Mouse (Mus musculus): ENCODE data around the gene Dis3l. TPM values are rescaled to one million over a fixed set of nuclear protein-coding genes. Genes with fewer than 3 reads are reported as not detected.

Dis3l gene
- polyA plus RNA-seq (2015; fragmentation: Nextera tagmentation; extraction: Ambion mirVana): 13.0 and 14.8 TPM in 2 replicates

DNA sequence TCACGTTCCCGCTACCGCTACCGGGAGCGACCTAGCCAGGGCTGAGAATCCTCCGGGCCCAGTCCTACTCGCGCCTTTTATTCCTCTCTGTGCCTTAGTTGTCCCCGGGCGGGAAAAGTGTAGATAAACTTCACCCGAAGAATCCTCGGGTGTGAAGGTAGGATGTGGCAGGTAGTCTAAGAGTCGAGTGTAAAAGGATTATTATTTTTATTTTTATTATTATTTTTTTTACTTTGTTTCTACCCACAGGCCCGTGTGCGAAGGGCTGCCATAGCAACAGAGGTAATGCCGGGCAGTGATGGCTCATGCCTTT lies at the start of gene Dis3l:
Dis3l (minus strand) TSS at position 35 of the 313 bp plus-strand sequence.
- no peak for DNase-seq (ENCODE audit: low spot score)

DNA sequence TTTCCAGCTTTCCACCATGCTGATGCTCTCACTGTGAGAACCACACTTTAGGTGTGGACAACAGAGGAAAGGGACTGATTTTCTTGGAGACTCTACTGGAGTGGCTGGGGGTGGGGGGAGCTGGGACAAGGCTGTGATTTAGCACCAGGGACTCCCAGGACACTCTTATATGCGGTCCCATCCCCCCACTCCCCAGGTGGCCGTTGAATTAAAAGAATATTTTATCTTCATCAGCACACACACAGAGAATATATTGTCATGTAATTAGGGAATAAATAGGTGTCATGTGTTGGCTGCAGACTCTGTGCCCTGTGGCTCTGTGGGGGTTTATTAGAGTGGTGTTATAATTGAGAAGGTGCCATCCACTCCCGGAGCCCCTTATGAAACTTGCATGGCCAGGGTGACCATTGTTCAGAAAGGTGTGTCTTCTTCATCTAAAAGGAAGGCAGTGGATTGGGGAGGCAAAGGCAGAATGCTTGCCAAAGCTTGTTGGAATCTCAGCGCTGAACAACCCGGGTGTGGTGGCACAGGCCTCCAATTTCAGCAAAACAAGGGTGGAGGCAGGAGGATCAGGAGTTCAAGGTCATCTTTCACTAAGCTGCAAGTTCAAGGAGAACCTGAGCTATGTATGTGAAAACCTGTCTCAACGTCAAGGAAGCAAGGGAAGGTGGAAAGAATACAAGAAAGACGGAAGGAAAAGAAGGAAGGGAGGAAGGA lies 48.6 kb upstream of the Dis3l start:
- DNase-seq (ENCODE audit: low spot score): no peak

GRCm38 (mm10) chr9:64386466-64387211 lies 45.6 kb upstream of the Dis3l start:
- DNase-seq (ENCODE audit: low spot score): no peak

GRCm38 (mm10) chr9:64385511-64386465 lies 44.7 kb upstream of the Dis3l start, which contains the start of gene Megf11:
TSS of gene Megf11 (plus strand) at chr9:64385626.
- DNase-seq (ENCODE audit: low spot score): no peak

- DNase-seq (ENCODE audit: low spot score): no peak
Observed at GRCm38 (mm10) chr9:64383021-64383788, 42.1 kb upstream of the Dis3l start.

GRCm38 (mm10) chr9:64376380-64376779 lies 35.3 kb upstream of the Dis3l start:
- DNase-seq (ENCODE audit: low spot score): no peak

DNA sequence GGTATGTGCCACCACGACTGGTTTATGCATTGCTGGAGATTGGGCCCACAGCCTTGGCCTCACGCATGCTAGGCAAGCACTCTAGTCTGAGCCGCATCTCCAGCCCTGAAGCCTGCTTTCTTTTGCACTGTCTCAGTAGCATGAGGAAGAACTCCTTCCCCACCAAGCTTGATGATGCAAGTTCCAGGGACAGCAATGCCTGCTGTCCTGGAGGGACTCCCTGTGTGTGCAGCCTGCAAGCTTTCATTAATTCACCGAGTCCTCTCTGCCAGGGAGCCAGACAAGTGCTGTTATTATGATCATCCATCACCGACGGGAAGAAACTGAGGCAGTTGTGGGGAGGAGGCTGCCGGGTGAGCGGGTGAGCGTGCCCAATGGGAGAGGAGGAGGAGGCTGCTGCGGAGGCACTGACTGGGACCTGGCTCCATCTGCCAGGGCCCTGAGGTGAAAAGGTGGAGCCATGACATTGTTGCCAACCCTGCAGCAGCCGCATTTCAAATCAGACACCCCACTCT lies 30.3 kb upstream of the Dis3l start:
- DNase-seq (ENCODE audit: low spot score): no peak

- DNase-seq (ENCODE audit: low spot score): no peak
Observed at GRCm38 (mm10) chr9:64369871-64370270, 28.8 kb upstream of the Dis3l start.

DNA sequence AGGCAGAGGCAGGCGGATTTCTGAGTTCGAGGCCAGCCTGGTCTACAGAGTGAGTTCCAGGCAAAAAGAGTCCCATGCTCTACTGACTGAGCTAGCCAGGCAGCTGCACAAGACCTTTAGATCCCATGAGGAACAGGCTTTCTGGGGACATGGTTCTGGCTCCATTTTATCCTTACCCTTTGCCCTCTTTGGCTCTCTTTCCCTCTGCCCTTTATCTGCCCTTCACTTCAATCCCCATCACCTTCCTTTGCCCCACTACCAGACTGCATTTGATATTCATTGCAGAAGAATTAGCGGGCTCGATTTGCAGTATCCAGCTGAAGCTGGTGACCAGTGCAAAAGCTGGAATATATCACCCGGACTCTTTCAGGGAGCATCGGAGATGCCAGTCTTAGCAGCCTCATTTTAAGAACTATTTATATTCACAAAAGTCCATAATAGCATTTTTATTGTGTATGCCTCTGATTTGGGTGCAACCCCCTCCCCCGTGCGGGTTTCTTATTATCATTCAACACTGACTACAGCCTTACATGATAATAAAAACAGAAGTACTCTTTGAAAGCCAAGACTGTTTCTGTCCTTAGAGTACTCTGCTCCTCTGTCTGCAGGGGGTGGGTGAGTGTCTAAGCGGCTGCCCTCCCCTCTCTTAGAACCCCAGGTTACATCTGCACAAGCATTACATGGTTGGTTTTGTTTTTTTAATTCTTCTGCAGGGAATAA lies 20.3 kb upstream of the Dis3l start:
- no peak for DNase-seq (ENCODE audit: low spot score)

DNA sequence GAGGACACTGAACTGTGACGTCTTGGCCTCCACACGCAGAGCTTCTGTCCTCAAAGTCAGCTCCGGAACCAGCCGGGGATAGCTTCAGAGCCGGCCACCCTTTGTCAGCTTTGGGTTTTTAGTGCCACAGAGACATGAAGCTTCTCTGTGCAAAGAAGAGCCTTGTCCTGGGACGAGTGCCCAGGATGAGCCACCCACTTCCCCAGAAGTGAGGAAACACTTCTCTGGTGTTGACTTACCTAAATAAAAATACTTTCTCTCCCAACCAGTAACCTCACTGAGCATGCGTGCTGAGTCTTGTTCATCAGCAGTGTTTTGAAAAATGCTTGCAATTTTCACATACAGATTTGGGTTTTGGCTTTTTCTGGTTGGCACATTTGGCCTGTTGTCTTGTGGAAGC lies 14.5 kb upstream of the Dis3l start:
- DNase-seq (ENCODE audit: low spot score): no peak

DNA sequence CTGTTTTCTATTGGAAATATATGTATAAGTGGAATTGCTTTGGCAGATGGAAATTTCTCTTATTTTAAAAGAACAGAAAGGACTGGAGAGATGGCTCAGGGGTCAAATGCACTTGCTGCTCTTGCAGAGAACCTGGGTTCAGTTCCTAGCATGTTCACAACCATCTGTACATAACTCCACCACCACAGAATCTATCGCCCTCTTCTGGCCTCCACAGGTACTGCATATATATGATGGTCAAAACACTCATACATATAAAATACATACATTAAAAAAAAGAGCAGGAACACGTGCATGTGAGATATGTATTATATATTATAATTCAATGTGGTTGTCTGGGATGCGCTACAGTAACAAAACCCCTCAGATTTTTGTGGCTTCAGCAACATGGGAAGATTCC lies 10.1 kb upstream of the Dis3l start:
- DNase-seq (ENCODE audit: low spot score): peak; percentile 52

DNA sequence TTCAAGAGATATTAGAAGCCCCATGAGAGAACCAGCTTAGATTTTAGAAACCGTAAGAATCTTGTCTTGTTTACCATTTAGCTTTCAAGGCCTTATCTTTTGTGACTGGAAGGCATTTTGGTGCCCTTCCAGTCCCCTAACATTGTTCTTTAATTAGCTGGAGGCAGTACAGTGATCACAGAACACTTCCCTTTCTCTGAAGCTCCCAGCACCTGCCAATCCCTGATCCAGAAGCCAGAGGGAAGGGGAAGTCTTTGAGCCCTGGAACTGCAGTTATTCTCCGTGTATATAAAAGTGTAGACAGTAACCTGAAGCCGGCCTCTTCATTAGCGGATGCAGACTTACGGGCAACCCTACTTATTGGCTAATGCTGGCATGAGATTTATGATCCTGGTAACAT lies 8.4 kb upstream of the Dis3l start:
- no peak for DNase-seq (ENCODE audit: low spot score)

DNA sequence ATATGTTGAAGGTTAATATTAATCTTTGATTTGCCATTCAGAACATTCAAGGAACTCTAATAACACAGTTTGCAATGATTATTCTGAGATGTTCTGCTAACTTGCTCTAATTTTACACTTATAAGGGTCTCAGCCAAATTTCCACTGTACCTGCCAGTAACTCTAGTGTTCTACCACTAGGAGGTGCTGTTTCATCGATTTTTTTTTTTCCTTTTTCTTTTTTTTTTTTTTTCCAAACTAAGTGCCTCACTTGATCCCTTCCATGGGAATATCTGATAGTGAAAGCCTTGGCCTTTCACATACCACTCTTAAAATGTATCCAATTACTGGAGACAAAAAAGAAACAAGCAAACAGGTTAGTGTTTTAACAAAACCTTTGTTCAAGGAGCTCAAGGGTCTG lies 6.3 kb upstream of the Dis3l start:
- DNase-seq (ENCODE audit: low spot score): peak; percentile 27

- no peak for DNase-seq (ENCODE audit: low spot score)
Observed at GRCm38 (mm10) chr9:64345931-64346330, 4.8 kb upstream of the Dis3l start.

GRCm38 (mm10) chr9:64343656-64344055 lies 2.6 kb upstream of the Dis3l start:
- no peak for DNase-seq (ENCODE audit: low spot score)

- no peak for DNase-seq (ENCODE audit: low spot score)
Observed at GRCm38 (mm10) chr9:64341671-64342070, 583 bp upstream of the Dis3l start.

GRCm38 (mm10) chr9:64340351-64341253 lies 486 bp downstream of the Dis3l start:
- peak; percentile 57 for DNase-seq (ENCODE audit: low spot score)

DNA sequence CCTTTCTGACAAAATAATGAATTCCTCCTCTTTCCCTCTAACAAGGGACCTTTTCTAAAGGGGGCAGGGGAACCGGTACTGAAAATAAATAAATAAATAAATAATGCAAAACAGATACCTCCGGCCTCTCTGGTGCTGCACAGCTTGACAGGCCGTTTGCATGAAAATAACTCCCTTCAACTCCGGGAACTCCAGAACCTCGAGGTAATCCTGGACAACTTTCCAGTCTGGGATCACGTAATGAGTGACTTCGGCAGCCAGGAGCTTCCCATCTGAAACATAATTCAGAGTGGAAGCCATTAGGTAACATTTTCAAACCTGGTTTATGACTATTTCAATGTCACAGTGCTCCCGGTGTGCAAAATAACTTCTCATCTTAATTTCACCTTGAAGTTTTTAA lies 1.7 kb downstream of the Dis3l start:
- no peak for DNase-seq (ENCODE audit: low spot score)

GRCm38 (mm10) chr9:64335825-64336224 lies 5.3 kb downstream of the Dis3l start:
- no peak for DNase-seq (ENCODE audit: low spot score)
